Mouse (Mus musculus) forebrain, postnatal 0 days (tissue): ENCODE data around the gene Ccl2. TPM values are rescaled to one million over a fixed set of nuclear protein-coding genes. Genes with fewer than 3 reads are reported as not detected.

Source experiments
- ATAC-seq: fragments of 200-750 bp; cut with Nextera tagmentation; 2 replicates; pipeline ENCODE4 v1.8.0; 2017; ENCODE audit warnings: mild to moderate bottlenecking, moderate library complexity
- DNase-seq: peaks from one replicate; pipeline ENCODE4 v3.0.0-alpha.2; 2015
- H3K27ac ChIP-seq: fragments of 300-500 bp; sonication (generic); 2 replicates; pipeline ENCODE4 v1.5.1; 2014; ENCODE audit warnings: low read depth, mild to moderate bottlenecking, antibody characterized with exemption, low read length, moderate library complexity, mixed read lengths
- H3K27me3 ChIP-seq: fragments of 300-500 bp; sonication (generic); 2 replicates; pipeline ENCODE4 v1.6.1; 2014; ENCODE audit warnings: mild to moderate bottlenecking, low read length, mixed read lengths; ENCODE audit not compliant: insufficient read depth
- H3K36me3 ChIP-seq: fragments of 300-500 bp; sonication (generic); 2 replicates; pipeline ENCODE4 v1.6.1; 2014; ENCODE audit warnings: mild to moderate bottlenecking, moderate library complexity; ENCODE audit not compliant: insufficient read depth
- H3K4me1 ChIP-seq: fragments of 300-500 bp; sonication (generic); 2 replicates; pipeline ENCODE4 v1.6.1; 2014; ENCODE audit warnings: antibody characterized with exemption; ENCODE audit not compliant: insufficient read depth
- H3K4me2 ChIP-seq: fragments of 300-500 bp; sonication (generic); 2 replicates; pipeline ENCODE4 v1.6.1; 2014; ENCODE audit warnings: low read depth, mild to moderate bottlenecking, moderate library complexity
- H3K4me3 ChIP-seq: fragments of 300-500 bp; sonication (generic); 2 replicates; pipeline ENCODE4 v1.5.1; 2014; ENCODE audit warnings: low read depth, low read length, mixed read lengths
- H3K9ac ChIP-seq: fragments of 300-500 bp; sonication (generic); 2 replicates; pipeline ENCODE4 v1.6.1; 2014; ENCODE audit warnings: mild to moderate bottlenecking
- H3K9me3 ChIP-seq: fragments of 300-500 bp; sonication (generic); 2 replicates; pipeline ENCODE4 v1.6.1; 2016; ENCODE audit warnings: low read length
- CTCF ChIP-seq: sonication (generic); IDR thresholded peaks from 2 replicates; pipeline ENCODE4 v1.5.1; 2016; ENCODE audit warnings: antibody characterized with exemption, control low read depth, low read depth
- WGBS: fragments of 180-500 bp; shearing (Covaris S2); extraction: QIAGEN DNeasy Blood & Tissue Kit; methylation state at CpG from one replicate; pipeline ENCODE4 v1.1.7; 2014; 5-methylcytosine and 5-hydroxymethylcytosine counted together
- polyA plus RNA-seq: library from polyadenylated mRNA; unstranded; fragments of >200 nt; fragmentation: Nextera tagmentation; extraction: Ambion mirVana; gene quantifications from 2 replicates; pipeline ENCODE4 v1.2.1, GENCODE M21; 2015
- total RNA-seq: library from RNA; depleted of rRNA; stranded (reverse); fragments of >200 nt; gene quantifications from 2 replicates; pipeline ENCODE4 v1.2.3, GENCODE M21; 2014

Ccl2 gene
- total and polyA plus RNA-seq, 2 experiments from 2014 or later, result 1.6 to 2.4 TPM

- Histone ChIP-seq H3K27me3 (no peaks in the 10 kb centered on the region), H3K9me3 (no peaks in the 10 kb centered on the region), H3K4me3 (no peak overlapping the region), H3K9ac (no peak overlapping the region), H3K36me3 (no peaks in the 10 kb centered on the region), H3K4me1 (no peaks in the 10 kb centered on the region), H3K27ac (no peak overlapping the region), H3K4me2 (no peak overlapping the region)
- WGBS, result 41% methylated on average over 12 of the region's 12 CpGs
- ATAC-seq (no peak), DNase-seq (no peak)
- TF ChIP-seq CTCF, result no peak
Observed at GRCm38 (mm10) chr11:82006796-82007423, 28.5 kb upstream of the Ccl2 start.

- Histone ChIP-seq H3K27me3 (no peaks in the 10 kb centered on the region), H3K4me2 (no peak overlapping the region), H3K9me3 (no peaks in the 10 kb centered on the region), H3K9ac (no peak overlapping the region), H3K36me3 (no peaks in the 10 kb centered on the region), H3K4me1 (no peaks in the 10 kb centered on the region), H3K4me3 (no peak overlapping the region), H3K27ac (no peak overlapping the region)
- ATAC-seq (no peak), DNase-seq (no peak)
- 93% methylated on average over 3 of the region's 3 CpGs for whole genome bisulfite sequencing
- no peak for TF ChIP-seq CTCF
Observed at GRCm38 (mm10) chr11:82010115-82010514, 25.3 kb upstream of the Ccl2 start.

GRCm38 (mm10) chr11:82011411-82012193 is 23.8 kb upstream of the Ccl2 start:
- H3K9ac ChIP-seq, result no peak overlapping the region
- no peak for TF ChIP-seq CTCF
- no peak overlapping the region for H3K4me2 ChIP-seq
- H3K4me3 ChIP-seq, result no peak overlapping the region
- H3K4me1 ChIP-seq, result no peaks in the 10 kb centered on the region
- no peak overlapping the region for H3K27ac ChIP-seq
- WGBS, result 75% methylated on average over 8 of the region's 8 CpGs
- DNase-seq (no peak), ATAC-seq (no peak)
- no peaks in the 10 kb centered on the region for H3K27me3 ChIP-seq
- no peaks in the 10 kb centered on the region for H3K9me3 ChIP-seq
- no peaks in the 10 kb centered on the region for H3K36me3 ChIP-seq

- ATAC-seq, result no peak
- DNase-seq, result no peak
- Histone ChIP-seq H3K4me2 (no peak overlapping the region), H3K27ac (no peak overlapping the region), H3K9me3 (no peaks in the 10 kb centered on the region), H3K36me3 (no peaks in the 10 kb centered on the region), H3K4me3 (no peak overlapping the region), H3K9ac (no peak overlapping the region), H3K4me1 (no peaks in the 10 kb centered on the region), H3K27me3 (no peaks in the 10 kb centered on the region)
- TF ChIP-seq CTCF, result no peak
- WGBS, result 58% methylated on average over 1 of the region's 1 CpGs
Observed at GRCm38 (mm10) chr11:82013756-82014155, 21.6 kb upstream of the Ccl2 start.

GRCm38 (mm10) chr11:82015066-82015465 is 20.3 kb upstream of the Ccl2 start:
- H3K27ac ChIP-seq, result no peak overlapping the region
- no peak for TF ChIP-seq CTCF
- no peaks in the 10 kb centered on the region for H3K36me3 ChIP-seq
- H3K4me3 ChIP-seq, result no peak overlapping the region
- 77% methylated on average over 2 of the region's 2 CpGs for WGBS
- H3K4me2 ChIP-seq, result no peak overlapping the region
- DNase-seq (no peak), ATAC-seq (no peak)
- H3K27me3 ChIP-seq, result no peaks in the 10 kb centered on the region
- H3K9me3 ChIP-seq, result no peaks in the 10 kb centered on the region
- H3K9ac ChIP-seq, result no peak overlapping the region
- no peaks in the 10 kb centered on the region for H3K4me1 ChIP-seq

- H3K9ac ChIP-seq, result no peak overlapping the region
- no peaks in the 10 kb centered on the region for H3K27me3 ChIP-seq
- ATAC-seq (no peak), DNase-seq (no peak)
- 77% methylated on average over 3 of the region's 3 CpGs for WGBS
- no peak overlapping the region for H3K27ac ChIP-seq
- no peak overlapping the region for H3K4me2 ChIP-seq
- H3K4me1 ChIP-seq, result no peaks in the 10 kb centered on the region
- no peaks in the 10 kb centered on the region for H3K9me3 ChIP-seq
- H3K36me3 ChIP-seq, result no peaks in the 10 kb centered on the region
- H3K4me3 ChIP-seq, result no peak overlapping the region
- no peak for TF ChIP-seq CTCF
Observed at GRCm38 (mm10) chr11:82016181-82016780, 19.1 kb upstream of the Ccl2 start.

- Histone ChIP-seq H3K36me3 (no peaks in the 10 kb centered on the region), H3K27ac (no peak overlapping the region), H3K4me2 (no peak overlapping the region), H3K4me1 (no peaks in the 10 kb centered on the region), H3K4me3 (no peak overlapping the region), H3K9me3 (no peaks in the 10 kb centered on the region), H3K27me3 (no peaks in the 10 kb centered on the region), H3K9ac (no peak overlapping the region)
- no peak for ATAC-seq
- DNase-seq, result no peak
- 65% methylated on average over 2 of the region's 2 CpGs for WGBS
- no peak for TF ChIP-seq CTCF
Observed at GRCm38 (mm10) chr11:82019389-82019788, 16.0 kb upstream of the Ccl2 start.
